Mouse (Mus musculus) cortical plate, adult 2 months (tissue): Measurements from ENCODE around the gene Arl4a. TPM values are rescaled to one million over a fixed set of nuclear protein-coding genes. Genes with fewer than 3 reads are reported as not detected.

ENCODE experiments used
- H3K27ac ChIP-seq: fragments of 200-500 bp; 2 replicates; pipeline ENCODE4 v1.5.1; 2012; ENCODE audit warnings: low read length, control low read depth, inconsistent platforms; ENCODE audit not compliant: insufficient read depth
- H3K4me1 ChIP-seq: fragments of 200-500 bp; 2 replicates; pipeline ENCODE4 v1.6.1; 2011; ENCODE audit warnings: low read length; ENCODE audit not compliant: control insufficient read depth, insufficient read depth
- H3K4me3 ChIP-seq: fragments of 200-500 bp; 2 replicates; pipeline ENCODE4 v1.5.1; 2011; ENCODE audit warnings: mild to moderate bottlenecking, low read length, control low read depth; ENCODE audit not compliant: insufficient read depth
- CTCF ChIP-seq: fragments of 200-500 bp; IDR thresholded peaks from 2 replicates; pipeline ENCODE4 v1.5.1; 2011; ENCODE audit warnings: mild to moderate bottlenecking, control low read depth, low read length; ENCODE audit not compliant: insufficient read depth; ENCODE audit errors: extremely low read depth
- POLR2A ChIP-seq: fragments of 200-500 bp; IDR thresholded peaks from 2 replicates; pipeline ENCODE4 v1.6.1; 2011; ENCODE audit warnings: mild to moderate bottlenecking, low read length, control low read depth; ENCODE audit not compliant: insufficient read depth; ENCODE audit errors: extremely low read depth
- polyA plus RNA-seq: library from polyadenylated mRNA; depleted of rRNA; stranded (reverse); fragments of >200 nt; gene quantifications from 2 replicates; pipeline ENCODE4 v1.2.3, GENCODE M21; 2012; rRNA removed

Arl4a gene
- polyA plus RNA-seq, 1 experiment: 32.1 TPM

- Histone ChIP-seq H3K4me3 (no peak overlapping the region), H3K4me1 (peaks cover 3% of the 10 kb centered on the region), H3K27ac (peak overlapping the region; percentile 53; the same call in 1 of the 2 replicates)
- TF ChIP-seq POLR2A (no peak), CTCF (no peak)
Measured at GRCm38 (mm10) chr12:39975829-39976340, 61.9 kb downstream of the Arl4a start.

- Histone ChIP-seq H3K27ac (peak overlapping the region; percentile 64), H3K4me3 (no peak overlapping the region), H3K4me1 (peaks cover 3% of the 10 kb centered on the region)
- TF ChIP-seq POLR2A (no peak), CTCF (no peak)
Measured at GRCm38 (mm10) chr12:39974977-39975583, 62.7 kb downstream of the Arl4a start.

GRCm38 (mm10) chr12:39974273-39974672, 63.6 kb downstream of the Arl4a start:
- peaks cover 3% of the 10 kb centered on the region for H3K4me1 ChIP-seq
- H3K4me3 ChIP-seq: no peak overlapping the region
- TF ChIP-seq CTCF: no peak
- H3K27ac ChIP-seq: no peak overlapping the region

- no peaks in the 10 kb centered on the region for H3K4me1 ChIP-seq
- no peak overlapping the region for H3K27ac ChIP-seq
- no peak overlapping the region for H3K4me3 ChIP-seq
- TF ChIP-seq CTCF (no peak), POLR2A (no peak)
Measured at GRCm38 (mm10) chr12:39969500-39969899, 68.3 kb downstream of the Arl4a start.

- TF ChIP-seq POLR2A: no peak
- no peak for TF ChIP-seq CTCF
- no peaks in the 10 kb centered on the region for H3K4me1 ChIP-seq
Measured at GRCm38 (mm10) chr12:39968109-39968508, 69.7 kb downstream of the Arl4a start.

GRCm38 (mm10) chr12:39959166-39959565, 78.7 kb downstream of the Arl4a start:
- H3K4me1 ChIP-seq: no peaks in the 10 kb centered on the region
- no peak overlapping the region for H3K4me3 ChIP-seq
- TF ChIP-seq POLR2A (no peak), CTCF (no peak)
- H3K27ac ChIP-seq: no peak overlapping the region

More at GRCm38 (mm10) chr12:39968109-39968508, 69.7 kb downstream of the Arl4a start:
- no peak overlapping the region for H3K4me3 ChIP-seq
- no peak overlapping the region for H3K27ac ChIP-seq

GRCm38 (mm10) chr12:39957931-39958671, 79.7 kb downstream of the Arl4a start:
- TF ChIP-seq CTCF (no peak), POLR2A (no peak)
- no peaks in the 10 kb centered on the region for H3K4me1 ChIP-seq
- H3K27ac ChIP-seq: no peak overlapping the region

GRCm38 (mm10) chr12:39956396-39956795, 81.4 kb downstream of the Arl4a start:
- Histone ChIP-seq H3K27ac (no peak overlapping the region), H3K4me3 (no peak overlapping the region)
- TF ChIP-seq POLR2A: no peak
- TF ChIP-seq CTCF: no peak

More at GRCm38 (mm10) chr12:39957931-39958671, 79.7 kb downstream of the Arl4a start:
- H3K4me3 ChIP-seq: no peak overlapping the region

More at GRCm38 (mm10) chr12:39956396-39956795, 81.4 kb downstream of the Arl4a start:
- H3K4me1 ChIP-seq: no peaks in the 10 kb centered on the region

Other genes with a start within 250 kb of the Arl4a start
- gene Scin, start 96.2 kb upstream of the Arl4a start, polyA plus RNA-seq: 0.06 and 0.13 TPM in 2 replicates
- 0.81 and 0.86 TPM in 2 replicates for gene Lsmem1, start 161.5 kb upstream of the Arl4a start, polyA plus RNA-seq
- 69.2 and 70.4 TPM in 2 replicates for gene Ifrd1, start 210.5 kb upstream of the Arl4a start, polyA plus RNA-seq